Mouse (Mus musculus): ENCODE data around the gene Kmt2e.

The Kmt2e gene

DNA sequence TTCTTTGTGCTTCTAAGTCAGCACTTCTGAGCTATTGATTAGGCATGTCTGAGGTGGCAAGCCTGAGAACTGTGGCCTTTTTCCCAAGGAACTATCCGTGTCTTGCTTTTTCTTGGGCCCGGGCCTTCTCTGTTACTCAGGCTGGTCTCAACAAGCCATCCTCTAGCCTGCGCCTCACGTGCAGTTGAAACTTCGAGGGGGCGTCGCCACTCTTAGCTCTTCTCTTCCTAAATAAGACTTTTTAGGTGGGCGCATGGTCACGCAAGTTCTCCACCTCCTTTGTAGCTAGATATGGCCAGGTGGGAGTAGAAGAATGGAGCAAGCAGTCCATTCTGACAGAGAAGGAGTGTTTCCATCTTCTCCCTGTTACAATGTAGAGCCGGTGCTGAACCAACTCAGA, 22.6 kb upstream of the Kmt2e start:
- no peak for DNase-seq

DNA sequence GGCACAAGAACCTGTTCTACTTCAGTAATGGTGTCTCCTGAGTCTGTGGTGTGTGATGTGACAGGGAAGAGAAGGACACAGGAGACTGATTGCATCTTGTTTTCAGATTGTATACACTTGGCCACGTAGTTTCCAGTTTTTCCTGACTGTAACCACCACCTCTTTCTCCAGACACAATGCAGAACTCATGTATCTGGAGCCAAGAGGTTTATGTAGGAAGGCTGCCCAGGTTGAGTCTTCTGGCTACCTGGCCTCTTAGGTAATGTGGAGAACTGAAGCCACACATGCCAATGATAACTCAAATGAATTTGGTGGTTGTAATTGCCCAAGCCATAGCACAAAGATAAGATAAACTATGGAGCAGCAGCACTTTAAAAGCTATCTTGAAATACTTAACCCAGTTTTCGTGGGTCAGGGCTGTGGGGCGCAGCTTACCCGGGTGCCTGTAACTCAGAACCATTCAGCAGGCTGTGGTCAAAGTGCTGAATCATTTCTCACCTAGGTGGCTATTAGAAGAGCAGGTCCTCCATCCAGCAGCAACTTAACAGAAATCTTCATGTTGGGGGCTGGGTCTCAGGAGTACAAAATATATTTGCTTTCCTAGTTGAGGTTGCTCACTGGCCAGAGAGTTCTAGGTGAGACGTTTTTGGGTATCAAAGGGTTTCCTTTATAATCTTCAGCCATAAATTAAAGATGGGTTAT, 21.8 kb upstream of the Kmt2e start:
- no peak for DNase-seq

DNA sequence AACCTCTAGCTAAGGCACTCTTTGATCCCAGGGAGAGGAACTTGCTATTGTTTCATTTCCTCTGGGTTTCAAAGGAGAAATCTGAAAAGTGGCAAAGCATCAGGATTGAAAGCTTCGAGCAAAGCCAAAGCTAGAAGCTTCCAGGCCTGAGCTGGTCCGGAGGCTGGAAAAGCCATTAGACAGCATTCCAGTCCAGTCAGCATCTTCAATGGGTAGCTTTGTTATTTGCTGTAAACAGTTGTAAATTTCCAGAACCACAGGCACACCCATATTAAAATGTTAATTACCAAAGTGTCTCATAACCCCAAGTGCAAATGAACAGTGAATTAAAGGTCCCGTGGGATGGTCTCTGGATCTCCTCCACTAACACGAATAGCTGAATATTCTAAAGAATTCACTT, 21.2 kb upstream of the Kmt2e start:
- DNase-seq = no peak

DNA sequence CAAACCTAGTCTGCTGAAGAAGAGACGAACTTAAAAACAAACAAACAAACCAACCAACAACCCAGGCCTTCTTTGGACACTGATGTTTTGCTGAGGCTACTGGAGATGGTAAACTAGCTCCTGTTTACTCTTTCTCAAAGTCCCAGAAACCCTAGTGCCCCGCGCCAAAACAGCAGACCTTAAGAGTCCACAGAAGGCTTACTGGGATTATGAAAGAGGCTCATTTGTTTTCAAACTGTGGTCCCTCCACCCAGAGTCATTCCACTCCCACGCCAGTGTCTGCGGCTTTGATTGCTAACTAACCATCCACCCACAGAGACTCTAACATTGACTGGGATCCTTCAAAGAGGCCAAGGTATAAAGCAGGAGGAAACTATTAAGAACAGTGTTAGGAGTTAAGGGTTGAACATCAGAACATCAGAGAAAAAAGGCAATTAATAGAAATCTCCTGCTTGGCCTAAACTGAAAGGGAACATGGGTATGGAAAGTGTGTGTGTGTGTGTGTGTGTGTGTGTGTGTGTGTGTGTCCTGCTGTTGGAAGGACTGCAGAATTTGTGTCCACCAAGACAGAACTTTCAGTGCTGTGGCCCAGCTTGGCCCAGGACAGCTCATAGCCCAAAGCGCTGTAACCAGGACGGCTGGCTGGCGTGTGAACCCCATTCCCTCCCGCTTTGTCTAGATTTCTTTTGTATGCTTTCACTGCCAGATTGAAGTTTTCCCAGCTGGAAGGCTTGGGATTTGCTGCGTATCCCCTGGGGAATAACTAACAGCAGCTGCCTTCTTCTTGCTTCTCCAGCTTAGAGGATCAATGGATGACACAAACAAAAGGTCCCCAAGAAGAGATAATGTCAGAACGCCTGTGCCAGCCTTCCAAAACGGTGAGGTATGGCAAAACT, 20.4 kb upstream of the Kmt2e start:
- DNase-seq = peak in 1 of 2 experiments; percentile 40

DNA sequence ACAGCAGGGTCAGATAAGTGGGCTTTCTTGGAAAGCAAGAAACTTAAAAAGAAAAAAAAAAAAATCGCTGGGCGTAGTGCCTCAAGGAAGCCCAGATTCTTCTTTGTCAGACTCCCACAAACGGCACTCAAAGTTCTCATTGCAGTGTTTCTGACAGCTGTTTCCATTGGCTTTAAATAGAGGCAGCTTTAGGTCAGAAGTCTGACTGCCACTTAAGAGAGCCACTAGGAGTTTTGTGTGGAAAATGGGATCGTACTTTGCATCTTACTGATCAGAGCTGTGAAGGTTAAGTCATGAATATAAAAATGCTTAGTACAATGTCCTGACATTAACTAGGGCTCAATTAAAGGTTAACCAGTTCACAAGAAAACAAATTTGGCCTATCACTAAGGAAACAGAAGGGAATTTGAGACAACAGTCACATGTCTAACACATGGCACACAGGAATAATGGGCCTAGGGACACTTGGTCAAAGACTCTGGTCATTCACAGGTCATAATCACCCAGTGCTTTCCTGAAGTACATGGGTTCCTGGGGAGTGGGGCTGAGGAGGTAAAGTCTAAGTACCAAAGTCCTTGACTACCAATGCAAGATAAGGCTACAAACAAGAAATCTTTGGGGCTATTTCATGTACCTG, 19.6 kb upstream of the Kmt2e start:
- no peak for DNase-seq

DNA sequence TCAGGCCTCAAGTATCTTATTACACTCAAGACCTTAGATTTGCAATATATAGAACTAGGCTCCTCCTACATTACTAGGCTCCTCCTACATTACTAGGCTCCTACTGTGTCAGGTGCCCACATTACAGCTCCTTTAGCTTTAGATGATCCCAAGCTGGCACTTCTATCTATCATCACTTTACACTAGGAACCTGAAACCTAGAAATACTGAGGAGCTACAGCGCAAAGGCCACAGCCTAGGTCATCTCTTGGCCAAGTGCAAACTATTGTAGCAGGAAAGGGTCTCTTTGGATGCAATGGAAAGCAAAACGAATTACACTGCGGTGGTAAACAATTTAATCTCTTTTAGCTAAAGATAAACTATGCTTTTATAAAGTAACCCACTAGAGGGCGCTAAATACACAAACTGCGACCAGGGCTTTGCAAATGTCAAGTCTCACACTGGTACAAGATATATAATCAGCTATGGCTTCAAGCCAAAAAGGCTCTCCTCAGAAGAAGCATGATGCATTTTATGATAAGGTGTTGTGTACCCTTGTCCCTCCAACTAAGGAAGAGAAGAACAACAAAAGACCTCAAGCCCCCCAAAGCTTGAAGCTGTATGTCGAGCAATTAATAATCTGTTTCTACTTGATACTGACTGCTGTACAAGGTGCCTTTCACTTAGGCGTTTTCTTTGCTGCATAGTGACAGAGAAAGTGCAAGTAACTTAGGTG, 18.5 kb upstream of the Kmt2e start:
- peak; percentile 33 to 88 for DNase-seq

DNA sequence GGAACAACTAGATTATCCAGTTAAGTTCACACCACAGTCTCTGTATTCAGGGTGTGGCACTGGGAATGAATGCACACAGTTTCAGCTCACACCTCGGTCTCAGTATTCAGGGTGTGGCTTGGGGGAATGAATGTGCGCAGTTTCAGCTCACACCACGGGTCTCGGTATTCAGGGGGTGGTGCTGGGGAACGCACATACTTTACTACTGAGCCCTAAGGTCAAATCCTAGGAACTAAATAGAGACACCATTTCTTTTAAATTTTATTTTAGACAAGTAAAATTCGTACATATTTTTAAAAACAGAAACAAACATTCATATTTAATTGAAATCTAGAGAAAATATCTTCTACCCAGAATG, 18.0 kb upstream of the Kmt2e start:
- DNase-seq = no peak

DNA sequence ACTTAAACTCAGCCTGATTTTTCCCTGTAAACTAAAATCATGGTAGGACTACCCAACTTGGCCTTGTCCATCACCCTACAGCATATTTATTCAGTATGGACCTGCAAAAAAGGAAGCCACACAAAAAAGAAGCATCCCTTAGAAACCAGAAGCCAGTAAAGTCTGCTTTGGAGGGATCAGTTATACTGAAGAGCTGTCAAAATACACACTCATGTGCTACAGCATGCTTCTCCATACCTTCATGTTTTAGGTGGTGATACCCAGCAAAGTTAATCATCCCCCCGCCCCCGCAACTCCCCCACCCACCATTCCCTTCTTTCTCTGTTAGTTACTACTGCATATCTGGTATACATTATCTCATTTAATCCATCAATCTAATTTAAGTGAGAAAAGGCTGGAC, 16.5 kb upstream of the Kmt2e start:
- no peak for DNase-seq

DNA sequence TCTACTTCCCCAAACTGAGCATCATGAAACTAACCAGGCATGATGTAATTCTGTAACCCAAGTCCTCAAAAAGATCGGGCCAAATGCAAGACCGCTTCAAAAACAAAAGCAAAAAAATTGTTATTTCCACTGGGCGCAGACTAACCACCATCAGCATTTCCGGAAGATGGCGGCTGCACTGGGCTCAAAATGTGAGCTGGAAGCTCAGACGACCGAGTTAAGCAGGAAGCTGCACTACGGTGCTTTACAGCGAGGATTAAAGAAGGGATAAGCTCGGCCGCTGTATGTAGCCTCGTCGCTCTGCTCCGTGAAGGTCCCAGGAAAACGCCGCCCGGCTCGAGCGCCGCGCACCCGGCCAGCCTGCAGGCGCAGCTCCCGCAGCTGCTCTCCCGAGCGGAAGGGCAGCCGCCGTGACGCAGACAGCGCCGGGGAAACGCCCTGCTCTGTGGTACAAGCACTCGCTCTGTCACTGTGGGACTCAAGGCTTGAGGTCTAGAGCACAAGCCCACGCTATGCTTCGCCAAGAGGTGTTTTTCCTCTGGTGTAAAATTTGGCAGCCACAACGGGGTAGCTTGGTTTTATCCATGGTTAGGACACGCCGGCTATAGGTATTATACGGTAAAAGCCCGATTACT, 16.0 kb upstream of the Kmt2e start:
- peak; percentile 91 to 92 for DNase-seq

DNA sequence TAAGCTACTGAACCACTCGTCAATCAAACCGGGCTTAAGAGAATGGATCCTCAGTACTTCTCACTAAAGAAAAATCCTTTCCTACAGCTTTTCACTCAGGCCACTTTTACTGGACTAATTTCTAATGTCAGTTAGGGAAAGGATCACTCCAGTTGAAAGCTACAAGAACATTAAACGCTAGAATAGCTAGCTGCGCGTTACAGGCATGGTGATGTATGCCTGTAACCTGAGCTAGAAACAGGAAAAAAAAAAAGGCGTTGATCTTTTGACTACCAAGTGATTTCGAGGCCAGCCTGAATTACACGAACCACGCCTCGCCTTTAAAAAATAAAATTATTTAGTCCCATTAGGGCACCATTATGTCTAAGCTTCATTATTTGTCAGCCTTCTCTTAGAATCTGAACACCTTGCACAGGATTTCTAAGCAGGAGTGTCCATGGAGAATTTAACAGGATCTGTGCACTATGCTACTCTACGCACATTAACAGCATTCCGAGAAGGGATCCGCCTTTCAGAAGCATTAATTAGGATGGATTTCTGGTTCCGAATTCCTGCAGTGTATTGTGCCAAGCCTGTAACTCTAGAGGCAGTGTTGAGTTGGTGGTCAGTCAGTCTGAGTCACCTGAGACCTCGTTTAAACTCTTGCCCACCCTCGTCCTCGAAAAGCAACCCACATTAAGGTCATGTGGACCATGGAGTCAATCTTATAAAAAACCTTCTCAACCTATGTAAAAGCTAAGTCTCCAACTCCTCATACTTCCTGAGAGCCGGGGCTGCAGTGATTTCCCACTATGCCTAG, 15.2 kb upstream of the Kmt2e start:
- no peak for DNase-seq

DNA sequence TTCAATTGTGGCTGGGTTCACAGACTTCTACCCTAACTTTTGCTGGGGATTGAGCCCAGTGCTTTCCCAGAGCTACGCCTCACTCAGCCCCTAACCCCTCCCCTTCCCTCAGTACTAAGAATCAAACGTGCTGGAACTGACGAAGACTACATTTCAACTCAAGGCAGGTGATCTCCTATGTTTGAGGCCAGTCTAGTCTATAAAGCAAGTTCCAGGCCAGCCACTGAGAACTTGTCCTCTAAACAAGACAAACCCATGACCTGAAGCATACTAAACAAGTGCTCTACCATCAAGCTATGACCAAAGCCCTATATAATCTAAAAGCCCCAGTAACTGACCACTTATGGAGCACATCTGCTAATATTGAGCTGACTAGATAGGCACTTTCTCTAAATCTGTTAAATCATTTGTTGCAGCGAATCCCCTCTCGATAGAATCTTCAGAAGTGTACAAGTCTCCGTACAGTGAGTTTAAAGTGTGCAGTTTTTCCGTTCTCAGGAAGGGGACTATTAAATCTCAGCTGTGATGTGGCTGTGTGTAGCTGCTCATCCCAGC, 14.5 kb upstream of the Kmt2e start:
- no peak for DNase-seq

DNA sequence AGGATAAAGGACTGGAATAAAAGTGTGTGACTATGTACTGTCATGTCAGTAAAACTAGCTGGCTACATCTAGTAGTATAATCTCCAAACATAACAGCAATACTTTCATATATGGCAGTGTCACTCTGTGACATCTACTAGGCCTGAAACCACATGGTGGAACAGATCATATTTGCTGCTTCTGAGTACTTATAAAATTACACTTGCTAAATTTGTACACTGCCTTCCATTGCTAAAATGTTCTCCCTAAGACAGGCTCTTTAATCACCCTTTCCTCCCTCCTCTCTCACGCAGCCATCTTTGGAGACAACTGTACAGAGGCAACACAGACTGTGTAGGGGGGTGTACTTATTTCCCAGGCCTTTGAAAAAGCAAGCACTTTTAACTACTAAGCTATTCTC, 13.8 kb upstream of the Kmt2e start:
- DNase-seq = no peak

DNA sequence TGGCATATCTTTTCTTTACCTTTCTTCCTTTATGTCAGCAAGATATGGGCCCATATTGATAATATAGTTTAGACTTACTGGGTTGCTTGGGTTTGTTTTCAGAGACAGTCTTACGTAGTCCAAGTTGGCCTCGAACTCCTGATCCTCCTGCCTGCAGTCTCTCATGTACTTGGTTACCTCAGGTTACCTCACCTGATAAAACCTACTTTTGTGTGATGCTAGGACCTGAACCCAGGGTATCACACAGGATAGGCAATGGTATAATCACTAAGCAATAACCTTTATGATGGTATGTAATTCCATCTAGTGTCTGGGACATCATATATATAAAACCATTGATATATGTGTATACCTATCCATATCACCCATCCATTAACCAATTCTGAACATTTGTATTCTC, 12.8 kb upstream of the Kmt2e start:
- no peak for DNase-seq

DNA sequence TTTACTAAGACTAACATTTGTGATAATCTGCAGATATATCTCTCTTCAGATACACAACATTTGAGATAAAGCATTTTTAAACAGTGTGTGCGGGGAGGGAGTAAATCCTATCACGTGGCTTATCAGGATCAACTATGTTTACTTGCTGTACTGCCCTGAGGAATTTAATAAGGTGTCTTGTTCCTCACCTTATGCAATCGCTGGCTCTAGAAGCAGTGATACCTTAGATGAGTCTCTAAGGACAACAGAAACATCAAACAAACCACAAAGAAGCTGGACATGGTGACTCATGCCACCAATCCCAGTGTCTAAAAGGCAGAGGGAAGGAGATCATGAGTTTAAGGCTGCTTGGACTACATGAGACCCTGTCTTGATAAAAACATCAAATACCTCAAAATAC, 11.2 kb upstream of the Kmt2e start:
- DNase-seq = no peak

DNA sequence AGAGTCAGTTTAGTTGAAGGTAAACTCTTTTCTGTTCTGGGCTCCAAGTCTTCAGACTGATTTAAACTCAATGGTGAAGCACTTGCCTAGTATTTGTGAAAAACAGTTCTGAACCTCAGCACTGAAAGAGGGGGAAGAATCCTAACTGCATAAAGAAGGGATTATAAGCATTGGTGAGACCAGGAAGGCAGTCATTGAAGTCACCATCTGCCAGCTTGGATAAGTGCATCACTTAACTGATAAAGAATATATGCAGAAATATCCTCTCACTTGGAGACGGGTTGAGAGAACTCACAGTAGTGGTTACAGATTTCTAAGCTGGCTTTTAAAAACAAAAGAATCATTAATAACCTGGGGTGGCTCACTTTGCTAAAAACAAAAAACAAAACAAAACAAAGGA, 6.7 kb upstream of the Kmt2e start:
- DNase-seq = no peak

DNA sequence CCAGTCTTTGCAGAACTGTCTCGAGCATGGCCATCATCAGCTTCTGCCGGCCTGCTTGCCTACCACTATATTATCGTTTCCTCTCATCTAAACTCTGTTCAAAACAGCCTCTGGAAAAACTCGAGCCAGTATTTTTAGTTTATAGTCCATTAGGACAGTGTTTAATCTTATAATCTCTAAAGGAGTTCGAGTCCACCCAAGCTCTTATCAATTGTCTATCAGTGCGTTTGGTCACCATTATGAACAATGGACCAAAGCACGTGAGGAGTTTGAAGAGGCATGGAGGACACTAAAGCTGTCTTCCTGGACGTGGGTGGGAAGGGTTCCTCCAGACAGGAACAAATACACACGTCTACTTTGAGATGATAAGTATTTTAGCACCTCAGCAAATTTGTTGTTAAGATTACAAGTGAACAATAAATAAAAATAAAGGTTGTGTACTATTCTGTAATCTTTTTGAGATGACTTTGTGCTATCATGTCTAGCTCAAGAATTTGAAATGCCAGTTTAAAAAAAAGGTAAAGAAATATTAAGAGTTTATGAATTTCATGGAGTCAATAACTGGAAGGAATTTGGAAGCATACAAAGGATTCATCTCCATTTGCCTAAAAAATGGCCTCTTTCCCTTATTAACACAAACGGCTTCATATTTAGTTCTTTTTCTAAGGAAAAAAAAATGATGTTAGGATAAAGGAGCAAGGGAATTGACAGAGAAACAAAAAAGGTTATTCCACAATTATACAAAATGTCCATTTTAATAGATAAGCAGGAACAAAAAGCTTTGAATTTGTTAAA, 3.0 kb upstream of the Kmt2e start:
- DNase-seq = no peak

DNA sequence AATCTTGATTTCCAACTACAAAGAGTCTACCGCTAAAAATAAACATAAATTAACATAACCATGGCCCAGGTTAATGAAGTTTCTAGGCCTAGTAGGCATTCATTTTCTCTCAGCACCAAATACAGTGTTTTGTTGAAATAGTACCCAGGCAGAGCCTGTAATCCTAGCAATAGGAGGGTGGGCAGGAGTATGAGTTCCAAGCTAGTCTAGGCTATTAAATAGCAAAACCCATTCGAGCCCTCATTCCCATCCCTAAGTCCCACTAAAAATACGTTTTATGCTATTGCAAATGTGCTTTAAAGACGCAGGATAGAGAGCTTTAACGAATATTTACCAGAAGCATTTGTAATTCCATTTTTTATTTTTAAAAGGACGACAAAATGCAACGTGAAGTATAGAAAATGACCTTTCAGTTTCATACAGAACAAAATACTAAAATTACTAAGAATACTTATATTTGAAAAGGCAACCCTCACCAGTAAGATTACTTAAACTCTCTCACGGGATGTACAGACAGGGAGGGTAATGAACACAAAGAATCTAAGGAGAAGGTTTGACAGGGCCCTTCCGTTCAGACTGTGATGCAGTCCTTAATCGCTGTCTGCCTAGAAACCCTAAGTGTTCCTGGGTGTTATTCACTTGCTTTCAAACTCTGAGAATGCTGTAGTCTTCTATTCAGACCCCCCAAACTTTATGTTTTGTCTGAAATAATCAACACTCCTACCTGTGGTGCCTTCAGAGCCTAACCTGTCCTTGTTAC, 2.1 kb upstream of the Kmt2e start:
- DNase-seq = no peak

DNA sequence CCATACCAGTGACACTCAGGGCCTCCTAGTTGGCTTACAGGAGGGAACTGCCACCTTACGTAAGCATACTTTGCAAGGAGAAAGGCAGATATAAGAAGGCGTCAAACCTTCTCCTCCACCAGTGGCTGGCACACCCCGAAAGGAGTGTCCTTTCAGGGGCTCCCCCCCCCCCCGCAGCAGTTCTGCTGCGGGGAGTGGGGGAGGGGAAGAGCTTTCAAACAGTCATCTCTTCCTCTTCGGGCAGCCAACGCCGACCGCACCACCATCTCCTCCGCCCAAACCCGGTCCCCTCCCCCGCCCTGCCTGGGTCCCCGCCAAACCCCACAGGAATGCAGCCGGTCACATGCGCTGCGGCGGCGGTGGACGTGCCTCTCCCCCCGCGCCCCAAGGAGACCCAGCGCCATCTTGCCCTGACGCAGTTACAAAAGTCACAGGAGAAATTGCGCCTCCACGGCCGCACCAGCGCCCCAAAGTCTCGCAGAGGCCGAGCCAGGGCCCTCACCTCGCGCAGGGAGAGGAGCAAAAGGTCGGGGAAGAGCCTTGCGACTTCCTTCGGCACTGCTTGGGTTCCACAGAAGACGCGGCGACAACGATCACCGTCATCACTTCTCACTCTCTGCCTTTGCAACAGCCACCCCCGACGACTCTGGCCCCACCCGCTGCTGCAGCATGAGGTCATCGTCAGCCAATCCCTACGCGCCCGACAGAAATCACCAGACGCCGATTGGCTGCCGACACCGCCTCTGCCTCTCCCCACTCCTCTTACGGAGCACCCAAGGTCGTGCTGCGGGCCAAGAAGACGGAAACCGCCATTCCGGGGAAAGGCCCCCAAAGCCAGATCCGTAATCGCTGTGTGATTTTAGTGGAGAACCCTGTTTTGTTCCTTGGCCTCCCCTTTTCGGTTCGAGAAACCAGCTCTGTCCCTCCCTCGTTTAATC, 1.3 kb upstream of the Kmt2e start:
- peak; percentile 100 for DNase-seq

Data from cerebellum, postnatal 10 days (tissue).